Mouse (Mus musculus): ENCODE results near the gene Hoxa6. TPM values are rescaled to one million over a fixed set of nuclear protein-coding genes. Genes with fewer than 3 reads are reported as not detected.

Hoxa6 gene
- polyA plus RNA-seq, 1 experiment from 2014 or later: 1.2 TPM

DNA sequence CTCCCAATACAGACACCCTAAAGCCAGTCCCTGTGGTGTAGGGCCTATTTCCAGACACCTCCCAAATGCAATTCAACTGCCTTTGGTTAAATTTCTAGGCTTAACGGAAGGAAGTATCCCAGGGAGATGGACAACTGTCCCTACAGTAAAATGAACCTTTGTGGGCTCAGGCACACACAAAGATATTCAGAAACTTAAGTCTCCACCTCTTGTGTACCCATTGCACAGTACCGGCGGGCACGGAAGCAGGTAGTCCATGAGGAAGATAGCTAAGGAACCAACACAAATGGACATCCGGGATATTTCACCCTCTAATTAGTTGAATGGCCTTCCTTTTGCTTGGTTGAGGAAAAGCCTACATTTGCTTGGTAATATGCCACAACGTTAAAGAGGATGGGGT, 32.1 kb downstream of the Hoxa6 start:
- Histone ChIP-seq H3K9ac (peak overlapping the region; percentile 63; the same call in 1 of the 2 replicates), H3K4me3 (peak overlapping the region; percentile 47), H3K4me2 (replicated peaks) (peak overlapping the region; percentile 70), H3K36me3 (peaks cover 3% of the 10 kb centered on the region; the same call in 1 of the 2 replicates), H3K9me3 (no peaks in the 10 kb centered on the region), H3K27me3 (peaks cover 66% of the 10 kb centered on the region), H3K4me1 (peaks cover 80% of the 10 kb centered on the region), H3K27ac (no peak overlapping the region)
- 7% methylated on average over 6 of the region's 6 CpGs for WGBS
- ATAC-seq (ENCODE audit: low FRiP score, low read depth): no peak

DNA sequence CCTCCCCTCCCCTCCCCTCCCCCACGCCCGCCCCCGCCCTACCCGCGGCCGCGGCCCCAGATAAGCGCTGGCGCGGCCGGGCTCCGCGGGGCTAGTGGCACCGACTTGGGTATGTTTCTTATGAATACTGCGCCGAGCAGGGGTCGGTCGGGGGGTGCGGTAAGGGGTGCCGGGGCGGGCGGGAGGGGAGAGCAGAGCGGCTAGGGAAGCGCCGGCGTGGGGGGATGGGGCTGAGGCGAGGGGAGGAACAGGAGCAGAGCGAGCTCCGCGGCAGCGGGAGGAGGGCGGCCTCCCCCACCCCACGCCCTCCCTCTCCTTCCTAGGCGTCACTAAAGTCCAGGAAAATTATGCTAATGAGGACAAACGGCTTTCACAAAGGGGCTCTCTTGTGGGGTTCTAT, 32.7 kb downstream of the Hoxa6 start:
- Histone ChIP-seq H3K4me1 (peaks cover 85% of the 10 kb centered on the region), H3K4me2 (replicated peaks) (peak overlapping the region; percentile 70), H3K36me3 (peaks cover 7% of the 10 kb centered on the region; the same call in 1 of the 2 replicates), H3K9me3 (no peaks in the 10 kb centered on the region), H3K9ac (peak overlapping the region; percentile 63), H3K27me3 (peaks cover 66% of the 10 kb centered on the region), H3K27ac (no peak overlapping the region; the same call in 1 of the 2 replicates), H3K4me3 (peak overlapping the region; percentile 47)
- ATAC-seq (ENCODE audit: low FRiP score, low read depth): no peak
- 0% methylated on average over 17 of the region's 35 CpGs for WGBS

GRCm38 (mm10) chr6:52174968-52175751, 33.4 kb downstream of the Hoxa6 start:
- H3K27me3 ChIP-seq: peaks cover 66% of the 10 kb centered on the region
- H3K9me3 ChIP-seq: no peaks in the 10 kb centered on the region
- peaks cover 14% of the 10 kb centered on the region for H3K36me3 ChIP-seq
- H3K9ac ChIP-seq: peak overlapping the region; percentile 63
- H3K4me2 ChIP-seq (replicated peaks): peak overlapping the region; percentile 70
- peak overlapping the region; percentile 47 for H3K4me3 ChIP-seq
- H3K4me1 ChIP-seq: peaks cover 88% of the 10 kb centered on the region
- WGBS: 8% methylated on average over 41 of the region's 41 CpGs
- peak overlapping the region; percentile 55; the same call in 1 of the 2 replicates for H3K27ac ChIP-seq
- ATAC-seq (ENCODE audit: low FRiP score, low read depth): no peak

DNA sequence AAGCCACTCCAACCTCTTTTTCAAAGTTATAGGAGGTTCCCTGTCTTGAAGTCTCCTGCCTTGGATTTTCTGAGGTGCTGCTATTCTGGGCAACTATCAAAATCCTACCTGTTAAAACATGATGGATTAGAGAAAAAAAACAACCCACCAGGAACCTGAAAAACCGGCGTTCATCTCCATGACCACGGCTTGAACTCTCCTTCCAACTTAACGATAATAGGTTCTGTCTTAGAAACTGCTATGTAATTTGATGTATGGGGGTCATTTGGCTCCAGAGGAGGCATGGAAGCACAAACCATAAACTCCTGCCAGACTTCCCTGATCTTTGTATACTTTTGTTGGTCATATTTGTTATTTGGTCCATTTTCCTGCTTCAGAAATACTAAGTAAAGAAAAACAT, 34.9 kb downstream of the Hoxa6 start:
- no peak overlapping the region for H3K9ac ChIP-seq
- H3K4me3 ChIP-seq: no peak overlapping the region
- H3K4me2 ChIP-seq (replicated peaks): 0 out of 2 replicates have a peak overlapping the region, but pooled peaks have one; percentile 9
- no peaks in the 10 kb centered on the region for H3K9me3 ChIP-seq
- 0 out of 2 replicates have a peak overlapping the region, but pooled peaks have one; percentile 61 for H3K27ac ChIP-seq
- ATAC-seq (ENCODE audit: low FRiP score, low read depth): no peak
- WGBS: 14% methylated on average over 4 of the region's 4 CpGs
- H3K36me3 ChIP-seq: peaks cover 18% of the 10 kb centered on the region
- peaks cover 80% of the 10 kb centered on the region for H3K4me1 ChIP-seq
- peaks cover 62% of the 10 kb centered on the region for H3K27me3 ChIP-seq

- ATAC-seq (ENCODE audit: low FRiP score, low read depth): peak; percentile 64
- H3K9ac ChIP-seq: peak overlapping the region; percentile 54
- H3K36me3 ChIP-seq: peaks cover 18% of the 10 kb centered on the region
- peak overlapping the region; percentile 69 for H3K4me2 ChIP-seq (replicated peaks)
- H3K4me1 ChIP-seq: peaks cover 77% of the 10 kb centered on the region
- H3K4me3 ChIP-seq: peak overlapping the region; percentile 41
- H3K27ac ChIP-seq: peak overlapping the region; percentile 61; the same call in 1 of the 2 replicates
- 1% methylated on average over 35 of the region's 35 CpGs for WGBS
- peaks cover 64% of the 10 kb centered on the region for H3K27me3 ChIP-seq
- no peaks in the 10 kb centered on the region for H3K9me3 ChIP-seq
Measured at GRCm38 (mm10) chr6:52172501-52172900, 36.0 kb downstream of the Hoxa6 start.

GRCm38 (mm10) chr6:52171938-52172337, 36.6 kb downstream of the Hoxa6 start:
- Histone ChIP-seq H3K9me3 (no peaks in the 10 kb centered on the region), H3K4me3 (peak overlapping the region; percentile 41), H3K9ac (peak overlapping the region; percentile 54; the same call in 1 of the 2 replicates), H3K36me3 (peaks cover 18% of the 10 kb centered on the region), H3K4me1 (peaks cover 71% of the 10 kb centered on the region), H3K4me2 (replicated peaks) (peak overlapping the region; percentile 69), H3K27ac (peak overlapping the region; percentile 55; the same call in 1 of the 2 replicates), H3K27me3 (peaks cover 65% of the 10 kb centered on the region)
- 27% methylated on average over 7 of the region's 7 CpGs for WGBS
- ATAC-seq (ENCODE audit: low FRiP score, low read depth): no peak

- 12% methylated on average over 4 of the region's 4 CpGs for WGBS
- H3K36me3 ChIP-seq: peaks cover 18% of the 10 kb centered on the region
- no peak overlapping the region for H3K4me2 ChIP-seq (replicated peaks)
- H3K4me3 ChIP-seq: no peak overlapping the region
- H3K9ac ChIP-seq: no peak overlapping the region
- ATAC-seq (ENCODE audit: low FRiP score, low read depth): no peak
- H3K4me1 ChIP-seq: peaks cover 65% of the 10 kb centered on the region
- peaks cover 66% of the 10 kb centered on the region for H3K27me3 ChIP-seq
- H3K27ac ChIP-seq: no peak overlapping the region; the same call in 1 of the 2 replicates
- H3K9me3 ChIP-seq: no peaks in the 10 kb centered on the region
Measured at GRCm38 (mm10) chr6:52171331-52171730, 37.2 kb downstream of the Hoxa6 start.

DNA sequence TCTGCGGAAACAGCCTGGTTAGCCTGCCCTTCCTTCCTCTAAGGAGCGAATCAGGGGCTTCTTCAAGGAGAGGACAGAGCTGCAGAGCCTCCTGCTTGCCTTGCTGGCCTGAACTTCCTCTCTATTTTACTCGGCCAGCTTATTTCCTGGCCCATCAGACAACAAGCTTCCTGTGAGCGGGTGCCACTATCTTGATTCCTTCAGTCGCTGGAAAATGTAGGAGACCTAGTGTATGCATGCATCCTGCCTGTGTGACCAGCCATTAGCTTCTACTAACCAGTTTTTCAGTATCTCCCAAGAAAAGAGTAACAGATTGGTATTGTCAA, 37.7 kb downstream of the Hoxa6 start:
- peaks cover 18% of the 10 kb centered on the region for H3K36me3 ChIP-seq
- ATAC-seq (ENCODE audit: low FRiP score, low read depth): no peak
- H3K4me3 ChIP-seq: no peak overlapping the region
- WGBS: 47% methylated on average over 5 of the region's 5 CpGs
- peaks cover 62% of the 10 kb centered on the region for H3K4me1 ChIP-seq
- H3K27ac ChIP-seq: no peak overlapping the region; the same call in 1 of the 2 replicates
- peaks cover 67% of the 10 kb centered on the region for H3K27me3 ChIP-seq
- no peaks in the 10 kb centered on the region for H3K9me3 ChIP-seq
- H3K4me2 ChIP-seq (replicated peaks): no peak overlapping the region
- no peak overlapping the region for H3K9ac ChIP-seq

GRCm38 (mm10) chr6:52170166-52170897, 38.2 kb downstream of the Hoxa6 start:
- no peak for ATAC-seq (ENCODE audit: low FRiP score, low read depth)
- Histone ChIP-seq H3K27ac (no peak overlapping the region), H3K9ac (no peak overlapping the region), H3K36me3 (peaks cover 18% of the 10 kb centered on the region), H3K4me3 (no peak overlapping the region), H3K4me2 (replicated peaks) (peak overlapping the region; percentile 27; the same call in 1 of the 2 replicates), H3K27me3 (peaks cover 71% of the 10 kb centered on the region), H3K4me1 (peaks cover 61% of the 10 kb centered on the region), H3K9me3 (no peaks in the 10 kb centered on the region)
- WGBS: 32% methylated on average over 40 of the region's 40 CpGs

GRCm38 (mm10) chr6:52169499-52170165, 38.9 kb downstream of the Hoxa6 start:
- ATAC-seq (ENCODE audit: low FRiP score, low read depth): no peak
- peaks cover 71% of the 10 kb centered on the region for H3K27me3 ChIP-seq
- H3K4me2 ChIP-seq (replicated peaks): peak overlapping the region; percentile 27; the same call in 1 of the 2 replicates
- H3K4me3 ChIP-seq: no peak overlapping the region
- no peaks in the 10 kb centered on the region for H3K9me3 ChIP-seq
- WGBS: 49% methylated on average over 16 of the region's 16 CpGs
- H3K27ac ChIP-seq: no peak overlapping the region
- H3K9ac ChIP-seq: no peak overlapping the region
- H3K36me3 ChIP-seq: peaks cover 18% of the 10 kb centered on the region
- H3K4me1 ChIP-seq: peaks cover 59% of the 10 kb centered on the region

- H3K9me3 ChIP-seq: no peaks in the 10 kb centered on the region
- H3K36me3 ChIP-seq: peaks cover 18% of the 10 kb centered on the region
- H3K9ac ChIP-seq: peak overlapping the region; percentile 25; the same call in 1 of the 2 replicates
- H3K4me3 ChIP-seq: peak overlapping the region; percentile 19; the same call in 1 of the 2 replicates
- peaks cover 83% of the 10 kb centered on the region for H3K27me3 ChIP-seq
- peak overlapping the region; percentile 42 for H3K4me2 ChIP-seq (replicated peaks)
- H3K4me1 ChIP-seq: peaks cover 67% of the 10 kb centered on the region
- no peak for ATAC-seq (ENCODE audit: low FRiP score, low read depth)
- no peak overlapping the region for H3K27ac ChIP-seq
- WGBS: 13% methylated on average over 42 of the region's 42 CpGs
Measured at GRCm38 (mm10) chr6:52168191-52169055, 40.1 kb downstream of the Hoxa6 start.

Measured in limb, embryonic 13.5 days (tissue).